Mouse (Mus musculus) forebrain, embryonic 16.5 days (tissue): ENCODE measurements around the gene Lck. TPM values are rescaled to one million over a fixed set of nuclear protein-coding genes. Genes with fewer than 3 reads are reported as not detected.

ENCODE experiments used
- ATAC-seq: fragments of 200-750 bp; cut with Nextera tagmentation; 2 replicates; pipeline ENCODE4 v1.8.0; 2017; ENCODE audit warnings: mild to moderate bottlenecking, moderate library complexity
- H3K27ac ChIP-seq: fragments of 300-500 bp; sonication (generic); 2 replicates; pipeline ENCODE4 v1.5.1; 2014; ENCODE audit warnings: low read length, control low read depth
- H3K27me3 ChIP-seq: fragments of 300-500 bp; sonication (generic); replicated peaks from 2 replicates; pipeline ENCODE4 v1.6.1; 2014; ENCODE audit warnings: low read length; ENCODE audit not compliant: control insufficient read depth, insufficient read depth
- H3K36me3 ChIP-seq: fragments of 300-500 bp; sonication (generic); 2 replicates; pipeline ENCODE4 v1.6.1; 2014; ENCODE audit not compliant: control insufficient read depth, insufficient read depth
- H3K4me1 ChIP-seq: fragments of 300-500 bp; sonication (generic); replicated peaks from 2 replicates; pipeline ENCODE4 v1.6.1; 2014; ENCODE audit warnings: low read length; ENCODE audit not compliant: control insufficient read depth, insufficient read depth
- H3K4me2 ChIP-seq: fragments of 300-500 bp; sonication (generic); 2 replicates; pipeline ENCODE4 v1.6.1; 2014; ENCODE audit warnings: mild to moderate bottlenecking, low read length, control low read depth
- H3K4me3 ChIP-seq: fragments of 300-500 bp; sonication (generic); replicated peaks from 2 replicates; pipeline ENCODE4 v1.5.1; 2014; ENCODE audit warnings: mild to moderate bottlenecking, low read length, control low read depth
- H3K9ac ChIP-seq: fragments of 300-500 bp; sonication (generic); replicated peaks from 2 replicates; pipeline ENCODE4 v1.6.1; 2014; ENCODE audit warnings: low read depth, low read length, control low read depth
- H3K9me3 ChIP-seq: fragments of 300-500 bp; sonication (generic); 2 replicates; pipeline ENCODE4 v1.6.1; 2016; ENCODE audit warnings: low read length; ENCODE audit not compliant: control insufficient read depth
- WGBS: fragments of 180-500 bp; shearing (Covaris S2); extraction: QIAGEN DNeasy Blood & Tissue Kit; methylation state at CpG from one replicate; pipeline ENCODE4 v1.1.7; 2014; 5-methylcytosine and 5-hydroxymethylcytosine counted together
- polyA plus RNA-seq: library from polyadenylated mRNA; unstranded; fragments of >200 nt; fragmentation: Nextera tagmentation; extraction: Ambion mirVana; gene quantifications from 2 replicates; pipeline ENCODE4 v1.2.1, GENCODE M21; 2015

Lck gene
- polyA plus RNA-seq, 1 experiment from 2014 or later: 11.1 TPM

GRCm38 (mm10) chr4:129586943-129587342, 13.5 kb upstream of the Lck start:
- peaks cover 17% of the 10 kb centered on the region for H3K36me3 ChIP-seq
- peaks cover 7% of the 10 kb centered on the region for H3K4me1 ChIP-seq
- no peak overlapping the region for H3K9ac ChIP-seq
- H3K4me2 ChIP-seq: no peak overlapping the region
- no peaks in the 10 kb centered on the region for H3K9me3 ChIP-seq
- H3K27me3 ChIP-seq: no peaks in the 10 kb centered on the region
- H3K4me3 ChIP-seq: no peak overlapping the region
- no peak for ATAC-seq
- H3K27ac ChIP-seq: no peak overlapping the region
- 10% methylated on average over 1 of the region's 1 CpGs for WGBS

- no peak for ATAC-seq
- H3K4me1 ChIP-seq: peaks cover 7% of the 10 kb centered on the region
- H3K27me3 ChIP-seq: no peaks in the 10 kb centered on the region
- no peak overlapping the region for H3K27ac ChIP-seq
- no peaks in the 10 kb centered on the region for H3K9me3 ChIP-seq
- H3K36me3 ChIP-seq: peaks cover 7% of the 10 kb centered on the region; the same call in 1 of the 2 replicates
- H3K9ac ChIP-seq: no peak overlapping the region
- WGBS: 82% methylated on average over 9 of the region's 9 CpGs
- no peak overlapping the region for H3K4me2 ChIP-seq
- no peak overlapping the region for H3K4me3 ChIP-seq
These were observed 12.3 kb upstream of the Lck start for GRCm38 (mm10) chr4:129585773-129586172.

GRCm38 (mm10) chr4:129584884-129585608, 11.6 kb upstream of the Lck start:
- H3K4me2 ChIP-seq: peak overlapping the region; percentile 61
- H3K27ac ChIP-seq: no peak overlapping the region
- H3K27me3 ChIP-seq: no peaks in the 10 kb centered on the region
- no peaks in the 10 kb centered on the region for H3K9me3 ChIP-seq
- peak overlapping the region; percentile 50 for H3K9ac ChIP-seq
- no peaks in the 10 kb centered on the region for H3K36me3 ChIP-seq
- peak overlapping the region; percentile 41 for H3K4me3 ChIP-seq
- peaks cover 7% of the 10 kb centered on the region for H3K4me1 ChIP-seq
- peak; percentile 52 for ATAC-seq
- 1% methylated on average over 36 of the region's 36 CpGs for WGBS

GRCm38 (mm10) chr4:129584370-129584769, 10.9 kb upstream of the Lck start:
- H3K4me1 ChIP-seq: peaks cover 7% of the 10 kb centered on the region
- H3K27me3 ChIP-seq: no peaks in the 10 kb centered on the region
- no peaks in the 10 kb centered on the region for H3K36me3 ChIP-seq
- no peak for ATAC-seq
- no peak overlapping the region for H3K27ac ChIP-seq
- no peak overlapping the region; the same call in 1 of the 2 replicates for H3K9ac ChIP-seq
- no peak overlapping the region for H3K4me3 ChIP-seq
- no peak overlapping the region; the same call in 1 of the 2 replicates for H3K4me2 ChIP-seq
- H3K9me3 ChIP-seq: no peaks in the 10 kb centered on the region
- 74% methylated on average over 1 of the region's 1 CpGs for WGBS

GRCm38 (mm10) chr4:129582251-129582650, 8.8 kb upstream of the Lck start:
- Histone ChIP-seq H3K36me3 (no peaks in the 10 kb centered on the region), H3K4me3 (no peak overlapping the region), H3K27me3 (no peaks in the 10 kb centered on the region), H3K27ac (no peak overlapping the region), H3K4me1 (peaks cover 9% of the 10 kb centered on the region), H3K9ac (no peak overlapping the region), H3K4me2 (no peak overlapping the region), H3K9me3 (no peaks in the 10 kb centered on the region)
- ATAC-seq: no peak
- 79% methylated on average over 1 of the region's 1 CpGs for WGBS

- Histone ChIP-seq H3K4me3 (no peak overlapping the region), H3K4me1 (peaks cover 14% of the 10 kb centered on the region), H3K9ac (no peak overlapping the region), H3K36me3 (no peaks in the 10 kb centered on the region), H3K27ac (no peak overlapping the region), H3K27me3 (no peaks in the 10 kb centered on the region), H3K4me2 (no peak overlapping the region), H3K9me3 (no peaks in the 10 kb centered on the region)
- ATAC-seq: no peak
- WGBS: 68% methylated on average over 7 of the region's 7 CpGs
These were observed 6.9 kb upstream of the Lck start for GRCm38 (mm10) chr4:129580347-129580746.

- no peaks in the 10 kb centered on the region for H3K9me3 ChIP-seq
- ATAC-seq: no peak
- 90% methylated on average over 5 of the region's 5 CpGs for WGBS
- H3K4me3 ChIP-seq: no peak within 1 kb of the TSS
- H3K4me2 ChIP-seq: no peak within 1 kb of the TSS
- peaks cover 7% of the 10 kb centered on the region for H3K4me1 ChIP-seq
- no peak within 1 kb of the TSS for H3K9ac ChIP-seq
- H3K27ac ChIP-seq: no peak within 1 kb of the TSS
- H3K27me3 ChIP-seq: no peaks in the 10 kb centered on the region
- H3K36me3 ChIP-seq: no peaks in the 10 kb centered on the region
These were observed 5.0 kb upstream of the Lck start, which contains the start of gene Fam167b for GRCm38 (mm10) chr4:129578466-129578865. Fam167b (minus strand) TSS chr4:129578549.

GRCm38 (mm10) chr4:129577688-129578087, 4.2 kb upstream of the Lck start:
- Histone ChIP-seq H3K27ac (no peak overlapping the region), H3K4me3 (no peak overlapping the region), H3K9me3 (no peaks in the 10 kb centered on the region), H3K4me2 (no peak overlapping the region), H3K9ac (no peak overlapping the region), H3K4me1 (peaks cover 7% of the 10 kb centered on the region), H3K27me3 (no peaks in the 10 kb centered on the region), H3K36me3 (no peaks in the 10 kb centered on the region)
- ATAC-seq: no peak
- 87% methylated on average over 7 of the region's 7 CpGs for WGBS

GRCm38 (mm10) chr4:129576863-129577491, 3.5 kb upstream of the Lck start:
- H3K9ac ChIP-seq: no peak overlapping the region
- H3K27ac ChIP-seq: no peak overlapping the region
- ATAC-seq: peak; percentile 33; the same call in 1 of the 2 replicates
- H3K9me3 ChIP-seq: no peaks in the 10 kb centered on the region
- H3K27me3 ChIP-seq: no peaks in the 10 kb centered on the region
- H3K4me1 ChIP-seq: peaks cover 7% of the 10 kb centered on the region
- no peak overlapping the region for H3K4me3 ChIP-seq
- no peaks in the 10 kb centered on the region for H3K36me3 ChIP-seq
- peak overlapping the region; percentile 18; the same call in 1 of the 2 replicates for H3K4me2 ChIP-seq
- WGBS: 28% methylated on average over 21 of the region's 21 CpGs
